Mouse (Mus musculus): ENCODE measurements at regions not wholly inside any gene's neighbourhood (a gene's known extent, or its start where the extent isn't known, plus 50 kb on each side); places are given as distances from the start of the nearest gene placed in this dataset.
"Not testable (repeated sequence)": the region's sequence is repeated elsewhere in the genome, so short reads cannot be mapped to it uniquely, and the experiment has no call there.

- DNase-seq (ENCODE audit: low spot score in 2 of 2), result no peak
These were observed 64.1 kb downstream of the 9530068E07Rik start for GRCm38 (mm10) chr11:52460190-52460780.

- not testable (repeated sequence) for DNase-seq (ENCODE audit: low spot score in 2 of 2)
These were observed 74.9 kb downstream of the 9530068E07Rik start for GRCm38 (mm10) chr11:52471128-52471527.

GRCm38 (mm10) chr11:52480111-52480510 lies 83.9 kb downstream of the 9530068E07Rik start:
- not testable (repeated sequence) for DNase-seq (ENCODE audit: low spot score in 2 of 2)

- not testable (repeated sequence) for DNase-seq (ENCODE audit: low spot score in 2 of 2)
These were observed 84.5 kb downstream of the 9530068E07Rik start for GRCm38 (mm10) chr11:52480694-52481093.

GRCm38 (mm10) chr11:52483534-52483933 lies 87.3 kb downstream of the 9530068E07Rik start:
- not testable (repeated sequence) for DNase-seq (ENCODE audit: low spot score in 2 of 2)

- DNase-seq (ENCODE audit: low spot score in 2 of 2), result peak; percentile 13 to 33
These were observed 92.3 kb downstream of the 9530068E07Rik start for GRCm38 (mm10) chr11:52488538-52488937.

- no peak for DNase-seq (ENCODE audit: low spot score in 2 of 2)
These were observed 97.1 kb downstream of the 9530068E07Rik start for GRCm38 (mm10) chr11:52493336-52493735.

- DNase-seq (ENCODE audit: low spot score in 2 of 2), result no peak
These were observed 100.7 kb downstream of the 9530068E07Rik start for GRCm38 (mm10) chr11:52496908-52497307.

- no peak for DNase-seq (ENCODE audit: low spot score in 2 of 2)
These were observed 106.6 kb downstream of the 9530068E07Rik start for GRCm38 (mm10) chr11:52502759-52503365.

- no peak for DNase-seq (ENCODE audit: low spot score in 2 of 2)
These were observed 115.6 kb downstream of the 9530068E07Rik start for GRCm38 (mm10) chr11:52511831-52512297.

GRCm38 (mm10) chr11:52517330-52517729 lies 121.1 kb downstream of the 9530068E07Rik start:
- no peak for DNase-seq (ENCODE audit: low spot score in 2 of 2)

GRCm38 (mm10) chr11:52519877-52520276 lies 123.6 kb downstream of the 9530068E07Rik start:
- peak in 1 of 2 experiments; percentile 16 for DNase-seq (ENCODE audit: low spot score in 2 of 2)

GRCm38 (mm10) chr11:52521879-52522278 lies 125.7 kb downstream of the 9530068E07Rik start:
- peak; percentile 82 to 84 for DNase-seq (ENCODE audit: low spot score in 2 of 2)

- no peak for DNase-seq (ENCODE audit: low spot score in 2 of 2)
These were observed 126.2 kb downstream of the 9530068E07Rik start for GRCm38 (mm10) chr11:52522384-52522783.

GRCm38 (mm10) chr11:52523191-52523590 lies 127.0 kb downstream of the 9530068E07Rik start:
- DNase-seq (ENCODE audit: low spot score in 2 of 2), result no peak

GRCm38 (mm10) chr11:52523671-52524070 lies 127.4 kb downstream of the 9530068E07Rik start:
- no peak for DNase-seq (ENCODE audit: low spot score in 2 of 2)

GRCm38 (mm10) chr11:52525446-52525845 lies 129.2 kb downstream of the 9530068E07Rik start:
- peak in 1 of 2 experiments; percentile 11 for DNase-seq (ENCODE audit: low spot score in 2 of 2)

GRCm38 (mm10) chr11:52526306-52526705 lies 130.1 kb downstream of the 9530068E07Rik start:
- no peak for DNase-seq (ENCODE audit: low spot score in 2 of 2)

GRCm38 (mm10) chr11:52533379-52533778 lies 137.2 kb downstream of the 9530068E07Rik start:
- DNase-seq (ENCODE audit: low spot score in 2 of 2), result no peak

- DNase-seq (ENCODE audit: low spot score in 2 of 2), result peak; percentile 51 to 58
These were observed 138.4 kb downstream of the 9530068E07Rik start for GRCm38 (mm10) chr11:52534586-52534985.

GRCm38 (mm10) chr11:52536211-52536610 lies 140.0 kb downstream of the 9530068E07Rik start:
- DNase-seq (ENCODE audit: low spot score in 2 of 2), result peak in 1 of 2 experiments; percentile 31

- DNase-seq (ENCODE audit: low spot score in 2 of 2), result peak; percentile 88 to 89
These were observed 140.6 kb downstream of the 9530068E07Rik start for GRCm38 (mm10) chr11:52536841-52537240.

- DNase-seq (ENCODE audit: low spot score in 2 of 2), result peak in 1 of 2 experiments; percentile 12
These were observed 141.7 kb downstream of the 9530068E07Rik start for GRCm38 (mm10) chr11:52537819-52538435.
